Mouse (Mus musculus) hindbrain, embryonic 11.5 days (tissue): ENCODE results near the gene Ginm1. TPM values are rescaled to one million over a fixed set of nuclear protein-coding genes. Genes with fewer than 3 reads are reported as not detected.

Experiments used
- ATAC-seq: fragments of 200-750 bp; cut with Nextera tagmentation; 2 replicates; pipeline ENCODE4 v1.8.0; 2017; ENCODE audit warnings: mild to moderate bottlenecking, moderate TSS enrichment, moderate library complexity; ENCODE audit not compliant: low FRiP score
- DNase-seq: peaks from one replicate; pipeline ENCODE4 v3.0.0-alpha.2; 2015; ENCODE audit warnings: low spot score
- H3K27ac ChIP-seq: fragments of 300-500 bp; sonication (generic); 2 replicates; pipeline ENCODE4 v1.5.1; 2014; ENCODE audit warnings: mild to moderate bottlenecking, low read depth, low read length
- H3K27me3 ChIP-seq: fragments of 300-500 bp; sonication (generic); 2 replicates; pipeline ENCODE4 v1.6.1; 2014; ENCODE audit warnings: mild to moderate bottlenecking, low read length, moderate library complexity, mixed read lengths; ENCODE audit not compliant: control insufficient read depth, insufficient read depth
- H3K36me3 ChIP-seq: fragments of 300-500 bp; sonication (generic); 2 replicates; pipeline ENCODE4 v1.6.1; 2014; ENCODE audit warnings: mild to moderate bottlenecking, low read length, moderate library complexity, mixed read lengths; ENCODE audit not compliant: control insufficient read depth, insufficient read depth
- H3K4me1 ChIP-seq: fragments of 300-500 bp; sonication (generic); replicated peaks from 2 replicates; pipeline ENCODE4 v1.6.1; 2014; ENCODE audit warnings: low read length, mixed read lengths; ENCODE audit not compliant: control insufficient read depth, insufficient read depth
- H3K4me2 ChIP-seq: fragments of 300-500 bp; sonication (generic); replicated peaks from 2 replicates; pipeline ENCODE4 v1.6.1; 2014; ENCODE audit warnings: mild to moderate bottlenecking, low read depth, low read length
- H3K4me3 ChIP-seq: fragments of 300-500 bp; sonication (generic); 2 replicates; pipeline ENCODE4 v1.5.1; 2014; ENCODE audit warnings: low read depth, low read length
- H3K9ac ChIP-seq: fragments of 300-500 bp; sonication (generic); 2 replicates; pipeline ENCODE4 v1.6.1; 2014; ENCODE audit warnings: low read depth, low read length
- H3K9me3 ChIP-seq: fragments of 300-500 bp; sonication (generic); 2 replicates; pipeline ENCODE4 v1.6.1; 2016; ENCODE audit warnings: low read length; ENCODE audit not compliant: control insufficient read depth
- WGBS: fragments of 180-500 bp; shearing (Covaris S2); extraction: QIAGEN DNeasy Blood & Tissue Kit; methylation state at CpG from one replicate; pipeline ENCODE4 v1.1.7; 2014; 5-methylcytosine and 5-hydroxymethylcytosine counted together
- polyA plus RNA-seq: library from polyadenylated mRNA; unstranded; fragments of >200 nt; fragmentation: Nextera tagmentation; extraction: Ambion mirVana; gene quantifications from 2 replicates; pipeline ENCODE4 v1.2.1, GENCODE M21; 2014

Ginm1 gene
- polyA plus RNA-seq, 1 experiment from 2014 or later: 57.1 TPM

DNA sequence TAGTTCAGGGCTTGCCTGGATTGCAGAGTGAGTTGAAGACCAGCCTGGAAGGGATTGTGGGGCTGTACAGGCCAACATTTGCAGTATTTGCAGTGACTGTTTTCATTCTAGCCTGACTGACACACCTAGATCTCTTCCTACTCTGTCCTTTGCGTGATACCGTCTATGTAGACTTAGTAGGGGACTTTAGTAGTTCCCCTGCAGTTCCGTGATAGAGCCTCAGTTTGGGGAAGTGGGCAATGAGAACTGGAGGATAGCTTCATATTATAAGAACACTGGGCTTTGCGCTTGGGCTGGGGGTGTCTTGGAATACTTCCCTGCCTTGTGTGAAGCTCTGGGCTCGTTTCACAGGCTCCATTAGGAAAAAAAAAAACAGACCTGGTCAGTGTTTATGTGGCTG, 27.5 kb upstream of the Ginm1 start:
- WGBS: 96% methylated on average over 5 of the region's 5 CpGs
- H3K27me3 ChIP-seq: no peaks in the 10 kb centered on the region
- no peak overlapping the region for H3K4me2 ChIP-seq
- no peak for ATAC-seq
- H3K27ac ChIP-seq: no peak overlapping the region
- no peaks in the 10 kb centered on the region for H3K9me3 ChIP-seq
- no peak overlapping the region for H3K4me3 ChIP-seq
- no peak overlapping the region for H3K9ac ChIP-seq
- H3K36me3 ChIP-seq: 0 out of 2 replicates have a peak, but pooled peaks cover 2% of the 10 kb centered on the region
- DNase-seq: no peak
- H3K4me1 ChIP-seq: no peaks in the 10 kb centered on the region

DNA sequence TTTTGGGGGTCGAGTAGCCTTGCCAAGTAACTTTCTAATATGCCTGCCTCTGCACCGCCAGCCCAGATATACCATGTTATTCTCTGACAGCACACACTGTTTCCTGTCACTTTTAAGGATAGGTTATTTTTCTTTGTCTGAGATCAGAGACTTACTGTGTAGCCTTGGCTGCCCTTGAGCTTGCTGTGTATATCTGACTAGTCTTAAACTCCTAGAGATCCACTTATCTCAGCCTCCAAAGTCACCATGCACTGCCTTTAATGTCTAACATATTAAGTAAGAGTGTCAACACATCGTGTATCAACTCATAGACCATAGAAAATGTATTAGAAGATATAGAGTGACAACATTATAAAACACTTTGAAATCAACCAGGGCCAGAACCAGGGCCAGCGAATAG, 27.0 kb upstream of the Ginm1 start:
- Histone ChIP-seq H3K27ac (no peak overlapping the region), H3K4me1 (no peaks in the 10 kb centered on the region), H3K27me3 (no peaks in the 10 kb centered on the region), H3K36me3 (0 out of 2 replicates have a peak, but pooled peaks cover 2% of the 10 kb centered on the region), H3K9me3 (no peaks in the 10 kb centered on the region), H3K4me2 (no peak overlapping the region), H3K9ac (no peak overlapping the region), H3K4me3 (no peak overlapping the region)
- WGBS: 90% methylated on average over 4 of the region's 4 CpGs
- DNase-seq (no peak), ATAC-seq (no peak)

DNA sequence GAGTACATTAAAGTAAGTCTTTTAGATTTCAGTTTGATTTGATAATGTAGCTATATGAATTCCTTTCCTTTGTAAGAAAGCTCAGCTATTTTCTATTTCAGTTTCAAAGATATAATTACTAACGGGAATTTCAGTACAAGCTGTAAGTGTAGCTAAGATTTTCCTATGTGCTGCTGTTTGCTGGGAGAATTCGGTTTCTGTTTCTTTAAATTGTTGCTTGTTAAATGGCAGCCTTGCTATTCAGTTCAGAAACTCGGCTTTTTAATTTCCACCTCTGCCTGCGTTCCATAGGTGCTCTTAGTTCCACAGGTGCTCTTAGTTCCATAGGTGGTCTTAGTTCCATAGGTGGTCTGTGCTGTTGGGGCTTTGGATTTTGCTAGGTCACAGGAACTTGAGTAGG, 26.5 kb upstream of the Ginm1 start:
- WGBS: 92% methylated on average over 4 of the region's 4 CpGs
- H3K9ac ChIP-seq: no peak overlapping the region
- no peaks in the 10 kb centered on the region for H3K27me3 ChIP-seq
- no peak overlapping the region for H3K4me3 ChIP-seq
- no peaks in the 10 kb centered on the region for H3K4me1 ChIP-seq
- no peak for ATAC-seq
- H3K9me3 ChIP-seq: no peaks in the 10 kb centered on the region
- 0 out of 2 replicates have a peak, but pooled peaks cover 2% of the 10 kb centered on the region for H3K36me3 ChIP-seq
- no peak overlapping the region for H3K4me2 ChIP-seq
- no peak for DNase-seq
- H3K27ac ChIP-seq: no peak overlapping the region

DNA sequence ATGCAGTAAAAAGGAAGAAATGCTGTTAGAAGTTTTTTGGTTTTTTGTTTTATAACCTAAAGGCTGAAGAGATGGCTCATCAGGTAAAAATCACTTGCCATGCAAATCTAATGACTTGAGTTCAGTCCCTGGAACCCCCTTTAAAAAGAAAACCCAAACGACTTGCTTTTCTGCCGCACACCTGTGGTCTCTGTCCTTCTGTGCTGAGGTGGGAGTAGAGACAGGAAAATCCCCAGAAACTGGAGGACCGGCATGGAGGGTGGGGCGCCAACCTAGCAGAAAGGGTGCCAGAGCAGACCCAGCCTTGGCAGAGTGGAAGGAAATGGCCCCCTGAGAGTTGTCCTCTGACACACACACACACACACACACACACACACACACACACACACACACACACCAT, 26.1 kb upstream of the Ginm1 start:
- Histone ChIP-seq H3K9me3 (no peaks in the 10 kb centered on the region), H3K36me3 (0 out of 2 replicates have a peak, but pooled peaks cover 2% of the 10 kb centered on the region), H3K9ac (no peak overlapping the region), H3K4me2 (no peak overlapping the region), H3K27me3 (no peaks in the 10 kb centered on the region), H3K4me3 (no peak overlapping the region), H3K27ac (no peak overlapping the region), H3K4me1 (no peaks in the 10 kb centered on the region)
- no peak for DNase-seq
- 91% methylated on average over 4 of the region's 4 CpGs for WGBS
- no peak for ATAC-seq

DNA sequence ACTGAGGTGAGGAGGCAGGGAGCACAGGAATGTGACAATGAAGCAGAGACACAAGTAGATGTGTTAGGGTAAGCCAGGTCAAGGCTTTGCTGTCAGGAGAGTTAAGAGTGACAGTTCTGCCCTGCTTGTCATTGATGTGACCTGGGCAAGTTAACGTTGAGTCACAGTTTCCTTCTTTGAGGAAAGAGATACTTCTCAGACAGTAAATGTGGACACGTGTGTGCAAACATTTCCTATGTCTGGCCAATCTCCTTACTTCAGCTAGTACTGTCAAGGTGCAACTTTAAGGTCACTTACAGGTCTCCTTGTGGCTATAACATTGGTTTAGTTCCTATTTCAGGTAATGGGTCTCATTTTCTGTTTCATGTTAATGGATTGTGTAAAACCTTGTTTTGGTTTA, 23.9 kb upstream of the Ginm1 start:
- H3K36me3 ChIP-seq: 0 out of 2 replicates have a peak, but pooled peaks cover 2% of the 10 kb centered on the region
- no peak overlapping the region for H3K4me2 ChIP-seq
- H3K4me3 ChIP-seq: no peak overlapping the region
- no peak overlapping the region for H3K27ac ChIP-seq
- no peaks in the 10 kb centered on the region for H3K27me3 ChIP-seq
- H3K9ac ChIP-seq: no peak overlapping the region
- no peak for DNase-seq
- WGBS: 86% methylated on average over 2 of the region's 2 CpGs
- H3K9me3 ChIP-seq: no peaks in the 10 kb centered on the region
- no peak for ATAC-seq
- H3K4me1 ChIP-seq: no peaks in the 10 kb centered on the region

DNA sequence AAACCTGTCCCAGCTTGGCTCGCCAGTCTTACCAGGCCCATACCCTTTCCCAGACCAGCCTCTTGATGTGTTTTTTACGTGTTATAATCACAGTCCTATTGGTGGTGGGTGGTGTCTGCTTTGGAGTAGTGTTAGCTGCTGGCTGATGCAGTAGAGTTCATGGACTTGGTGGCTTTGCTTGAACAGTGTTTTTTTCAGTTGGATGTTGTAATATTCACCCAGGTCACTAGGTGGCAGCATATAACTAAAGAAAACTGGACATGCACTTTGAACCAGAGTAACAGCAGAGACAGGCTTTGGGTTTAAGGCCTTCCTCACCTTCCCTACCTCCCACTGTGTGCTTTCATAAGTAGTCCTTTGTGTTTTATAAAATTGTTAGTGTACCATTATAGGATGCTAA, 17.3 kb upstream of the Ginm1 start:
- no peak overlapping the region for H3K9ac ChIP-seq
- WGBS: 53% methylated on average over 2 of the region's 2 CpGs
- no peaks in the 10 kb centered on the region for H3K27me3 ChIP-seq
- H3K4me1 ChIP-seq: no peaks in the 10 kb centered on the region
- ATAC-seq (peak; percentile 67; the same call in 1 of the 2 replicates), DNase-seq (peak; percentile 79)
- no peak overlapping the region for H3K4me2 ChIP-seq
- no peak overlapping the region for H3K4me3 ChIP-seq
- H3K36me3 ChIP-seq: no peaks in the 10 kb centered on the region
- H3K27ac ChIP-seq: no peak overlapping the region
- H3K9me3 ChIP-seq: no peaks in the 10 kb centered on the region

DNA sequence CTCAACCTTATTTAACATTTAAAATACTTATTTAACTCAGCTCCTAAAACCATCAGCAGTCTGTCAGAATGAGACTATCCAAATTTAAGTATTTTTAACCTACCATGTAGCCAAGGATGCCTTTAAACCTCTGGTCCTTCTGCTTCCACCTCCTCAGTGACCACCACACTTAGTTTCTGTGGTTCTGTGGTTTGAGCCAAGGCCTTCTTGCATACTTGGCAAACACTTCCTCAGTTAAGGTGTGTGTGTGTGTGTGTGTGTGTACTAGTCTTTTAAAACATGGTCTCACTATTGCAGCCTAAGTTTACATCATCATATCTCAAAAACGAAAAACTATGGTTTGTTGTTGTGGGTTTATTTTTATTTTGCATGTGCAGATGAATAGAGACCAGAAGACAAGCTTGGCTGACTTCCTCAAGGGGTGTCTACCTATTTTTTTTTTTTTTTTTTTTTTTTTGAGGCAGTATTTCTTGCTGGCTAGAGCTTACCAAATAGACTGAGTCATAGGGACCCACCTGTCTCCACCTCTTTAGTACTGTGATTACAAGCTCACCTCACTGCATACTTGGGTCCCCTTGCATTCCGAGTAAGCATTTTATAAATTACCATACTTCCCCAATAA, 10.0 kb upstream of the Ginm1 start:
- H3K9ac ChIP-seq: no peak overlapping the region
- H3K9me3 ChIP-seq: no peaks in the 10 kb centered on the region
- H3K27ac ChIP-seq: no peak overlapping the region
- no peak overlapping the region for H3K4me3 ChIP-seq
- H3K27me3 ChIP-seq: no peaks in the 10 kb centered on the region
- 0 out of 2 replicates have a peak, but pooled peaks cover 4% of the 10 kb centered on the region for H3K36me3 ChIP-seq
- 89% methylated on average over 2 of the region's 2 CpGs for WGBS
- ATAC-seq: no peak
- no peaks in the 10 kb centered on the region for H3K4me1 ChIP-seq
- no peak overlapping the region for H3K4me2 ChIP-seq
- DNase-seq: no peak

DNA sequence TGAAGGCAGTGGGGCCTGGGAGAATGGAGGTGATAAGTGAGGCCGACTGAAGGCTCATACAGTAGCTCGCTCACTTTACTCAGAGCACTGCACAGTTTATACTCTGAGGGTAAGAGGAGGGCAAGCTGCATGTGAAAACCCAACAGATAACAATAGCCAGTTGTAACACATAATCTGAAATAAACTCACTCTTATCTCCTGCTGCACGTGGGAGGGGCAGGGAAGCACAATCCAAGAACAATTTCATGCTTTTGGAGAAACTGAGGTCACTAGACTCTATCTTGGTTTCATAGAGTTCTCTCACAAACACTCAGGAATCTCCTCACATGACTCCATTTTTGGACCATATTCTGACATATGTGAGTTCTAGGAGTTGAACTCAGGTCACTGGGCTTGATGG, 8.6 kb upstream of the Ginm1 start:
- Histone ChIP-seq H3K36me3 (0 out of 2 replicates have a peak, but pooled peaks cover 4% of the 10 kb centered on the region), H3K27ac (no peak overlapping the region)
- ATAC-seq: no peak

DNA sequence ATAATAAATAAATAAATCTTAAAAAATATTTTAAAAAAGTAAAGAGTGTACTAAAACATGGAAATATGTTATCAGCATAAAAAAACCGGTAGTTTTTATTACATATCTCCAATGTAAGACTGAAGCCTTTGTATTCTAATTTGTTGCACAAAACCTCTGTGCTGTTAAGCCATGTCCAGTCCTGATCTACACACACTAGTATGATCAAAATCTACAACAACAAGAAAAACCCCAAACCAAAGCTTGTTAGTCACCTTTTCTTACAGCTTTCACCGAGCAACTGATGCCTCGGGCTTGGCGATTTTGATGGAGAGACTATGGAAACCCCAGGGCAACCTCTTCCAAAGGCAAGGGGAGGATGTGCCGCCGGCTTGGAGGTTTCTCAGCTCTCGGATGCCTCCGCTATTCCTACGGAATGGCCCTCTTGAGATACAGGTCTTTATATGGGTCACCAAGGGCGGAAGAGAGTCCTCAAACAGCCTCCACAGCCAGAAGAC, 322 bp downstream of the Ginm1 start:
- ATAC-seq (no peak), DNase-seq (no peak)
- Histone ChIP-seq H3K9me3 (no peaks in the 10 kb centered on the region), H3K9ac (peak overlapping the region; percentile 71), H3K27me3 (no peaks in the 10 kb centered on the region), H3K27ac (0 out of 2 replicates have a peak overlapping the region, but pooled peaks have one; percentile 0), H3K4me2 (peak overlapping the region; percentile 55), H3K4me3 (peak overlapping the region; percentile 54), H3K4me1 (peaks cover 4% of the 10 kb centered on the region; the same call in 1 of the 2 replicates), H3K36me3 (peaks cover 4% of the 10 kb centered on the region; the same call in 1 of the 2 replicates)
- 1% methylated on average over 10 of the region's 10 CpGs for WGBS

More for the DNA sequence above, 8.6 kb upstream of the Ginm1 start:
- no peak overlapping the region for H3K9ac ChIP-seq
- H3K27me3 ChIP-seq: no peaks in the 10 kb centered on the region
- WGBS: 88% methylated on average over 3 of the region's 3 CpGs
- no peak overlapping the region for H3K4me2 ChIP-seq
- H3K9me3 ChIP-seq: no peaks in the 10 kb centered on the region
- no peak for DNase-seq
- no peaks in the 10 kb centered on the region for H3K4me1 ChIP-seq
- no peak overlapping the region for H3K4me3 ChIP-seq
